Mouse (Mus musculus): Measurements from ENCODE around the gene Dmrt1. TPM values are rescaled to one million over a fixed set of nuclear protein-coding genes. Genes with fewer than 3 reads are reported as not detected.

Gene Dmrt1
- total RNA-seq, 2 experiments from 2014 or later: not detected

GRCm38 (mm10) chr19:25569778-25570177, 64.4 kb downstream of the Dmrt1 start:
- DNase-seq: no peak

GRCm38 (mm10) chr19:25574431-25574830, 69.0 kb downstream of the Dmrt1 start:
- no peak for DNase-seq

- no peak for DNase-seq
Observed at GRCm38 (mm10) chr19:25574981-25575814, 69.8 kb downstream of the Dmrt1 start.

- no peak for DNase-seq
Observed at GRCm38 (mm10) chr19:25578358-25578757, 72.9 kb downstream of the Dmrt1 start.

- DNase-seq: no peak
Observed at GRCm38 (mm10) chr19:25579440-25579839, 74.0 kb downstream of the Dmrt1 start.

GRCm38 (mm10) chr19:25597717-25598232, 92.4 kb downstream of the Dmrt1 start:
- no peak for DNase-seq

GRCm38 (mm10) chr19:25598626-25599025, 93.2 kb downstream of the Dmrt1 start:
- DNase-seq: no peak

- no peak for DNase-seq
Observed at GRCm38 (mm10) chr19:25601966-25602365, 96.5 kb downstream of the Dmrt1 start.

GRCm38 (mm10) chr19:25607461-25608205, 102.2 kb downstream of the Dmrt1 start:
- DNase-seq: no peak

- DNase-seq: no peak
Observed at GRCm38 (mm10) chr19:25608206-25608580, 102.8 kb downstream of the Dmrt1 start.

GRCm38 (mm10) chr19:25608961-25609850, 103.8 kb downstream of the Dmrt1 start:
- DNase-seq: no peak

GRCm38 (mm10) chr19:25610015-25610410, 104.6 kb downstream of the Dmrt1 start, which contains the start of gene Dmrt3:
Gene Dmrt3 (plus strand): TSS chr19:25610301.
- DNase-seq: no peak

GRCm38 (mm10) chr19:25610411-25611111, 105.1 kb downstream of the Dmrt1 start:
- no peak for DNase-seq

- DNase-seq: no peak
Observed at GRCm38 (mm10) chr19:25611116-25611515, 105.7 kb downstream of the Dmrt1 start.

GRCm38 (mm10) chr19:25611876-25612805, 106.7 kb downstream of the Dmrt1 start:
- DNase-seq: no peak

GRCm38 (mm10) chr19:25612806-25613295, 107.4 kb downstream of the Dmrt1 start:
- no peak for DNase-seq

- DNase-seq: no peak
Observed at GRCm38 (mm10) chr19:25613476-25614300, 108.3 kb downstream of the Dmrt1 start.

GRCm38 (mm10) chr19:25615889-25616288, 110.5 kb downstream of the Dmrt1 start:
- no peak for DNase-seq
